Mouse (Mus musculus): ENCODE data around the gene Col19a1.

The Col19a1 gene

GRCm38 (mm10) chr1:24458015-24458414 is 129.3 kb downstream of the Col19a1 start:
- DNase-seq, result no peak

DNA sequence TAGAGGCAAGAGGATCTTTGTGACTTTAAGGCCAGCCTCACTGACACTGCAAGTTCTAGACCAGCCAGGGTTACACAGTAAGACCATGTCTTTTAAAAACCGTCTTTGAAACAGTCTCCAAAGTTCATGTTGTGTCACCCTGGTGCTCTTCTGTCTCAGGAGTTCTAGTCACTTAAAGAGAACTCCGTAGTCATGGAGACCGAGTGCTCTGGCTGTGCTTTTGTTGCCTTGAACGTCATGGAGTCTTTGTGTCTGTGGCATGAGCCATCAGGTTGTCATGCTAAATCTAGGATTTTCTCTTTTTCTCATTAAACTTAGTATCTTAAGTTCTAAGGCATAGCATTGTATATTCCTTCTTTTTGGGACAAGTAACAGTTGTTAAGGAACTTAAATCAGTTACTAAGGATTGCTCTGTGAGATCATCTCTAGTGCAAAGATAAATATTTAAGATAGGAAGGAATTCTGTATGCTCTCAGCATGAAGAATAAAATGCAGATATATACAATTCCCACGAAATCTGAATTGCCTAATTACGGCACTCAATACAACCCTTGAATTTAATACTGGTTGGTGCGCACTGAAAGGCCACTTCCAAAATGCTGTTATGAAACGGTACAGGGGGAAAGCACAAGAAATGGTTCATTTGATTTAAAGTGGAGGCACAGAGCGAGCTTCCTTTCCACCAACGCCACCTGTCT is 134.6 kb downstream of the Col19a1 start:
- DNase-seq, result no peak

GRCm38 (mm10) chr1:24452159-24452558 is 135.1 kb downstream of the Col19a1 start:
- no peak for DNase-seq

DNA sequence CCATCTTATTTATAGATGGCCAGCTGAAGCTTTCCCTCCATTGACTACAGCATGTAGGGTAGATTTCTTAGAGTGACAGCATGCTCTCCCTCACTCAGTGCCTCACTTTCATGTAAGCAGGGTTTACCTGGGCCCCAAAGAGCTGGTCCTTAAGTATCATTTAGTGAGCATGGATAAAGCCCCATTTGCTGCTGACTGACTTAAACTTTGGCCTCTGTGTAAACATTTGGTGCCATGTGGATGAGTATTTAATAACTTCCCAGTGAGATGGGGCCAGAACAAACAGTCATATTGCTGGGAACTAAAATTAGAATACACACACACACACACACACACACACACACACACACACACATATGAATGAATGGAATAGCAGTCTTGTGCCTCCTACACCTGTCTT is 149.8 kb downstream of the Col19a1 start:
- DNase-seq, result no peak

DNA sequence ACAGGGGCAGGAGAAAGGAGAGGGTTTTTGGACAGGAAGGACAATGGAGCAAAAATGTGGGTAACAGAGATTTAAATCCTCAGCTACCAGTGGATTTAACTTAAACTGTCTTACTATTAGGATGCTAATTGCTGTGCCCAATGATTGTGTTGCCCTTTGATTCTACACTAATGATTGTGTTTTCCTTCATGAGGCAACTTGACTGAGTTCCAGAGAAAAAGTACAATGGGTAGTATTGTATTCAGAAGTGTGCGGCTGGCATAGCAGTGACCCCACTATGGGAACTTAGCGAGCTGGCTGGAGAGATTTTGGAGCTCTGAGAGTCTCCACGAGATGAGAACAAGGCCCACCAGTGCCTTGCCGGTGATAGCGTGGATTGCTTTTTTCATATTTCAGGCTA is 159.0 kb downstream of the Col19a1 start:
- DNase-seq, result no peak

GRCm38 (mm10) chr1:24378125-24378821 is 209.0 kb downstream of the Col19a1 start:
- peak; percentile 83 to 85 for DNase-seq

DNA sequence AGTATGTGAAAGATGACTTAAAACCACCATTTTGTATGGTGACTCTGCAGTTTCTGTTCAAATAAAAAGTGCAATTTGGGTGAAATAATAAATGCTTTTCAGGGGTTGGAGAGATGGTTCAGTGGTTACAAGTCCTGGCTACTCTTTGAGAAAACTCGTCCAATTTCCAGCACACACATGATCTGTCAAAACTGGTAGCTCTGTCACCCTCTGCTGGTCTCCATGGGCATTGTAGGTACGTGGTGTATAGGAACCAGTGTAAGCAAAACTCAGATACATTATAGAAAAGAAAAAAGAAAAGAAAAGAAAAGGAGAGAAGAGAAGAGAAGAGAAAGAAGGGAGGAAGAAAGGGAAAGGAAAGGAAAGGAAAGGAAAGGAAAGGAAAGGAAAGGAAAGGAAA is 212.4 kb downstream of the Col19a1 start:
- DNase-seq, result peak; percentile 67 to 75

GRCm38 (mm10) chr1:24373671-24374070 is 213.6 kb downstream of the Col19a1 start:
- no peak for DNase-seq

DNA sequence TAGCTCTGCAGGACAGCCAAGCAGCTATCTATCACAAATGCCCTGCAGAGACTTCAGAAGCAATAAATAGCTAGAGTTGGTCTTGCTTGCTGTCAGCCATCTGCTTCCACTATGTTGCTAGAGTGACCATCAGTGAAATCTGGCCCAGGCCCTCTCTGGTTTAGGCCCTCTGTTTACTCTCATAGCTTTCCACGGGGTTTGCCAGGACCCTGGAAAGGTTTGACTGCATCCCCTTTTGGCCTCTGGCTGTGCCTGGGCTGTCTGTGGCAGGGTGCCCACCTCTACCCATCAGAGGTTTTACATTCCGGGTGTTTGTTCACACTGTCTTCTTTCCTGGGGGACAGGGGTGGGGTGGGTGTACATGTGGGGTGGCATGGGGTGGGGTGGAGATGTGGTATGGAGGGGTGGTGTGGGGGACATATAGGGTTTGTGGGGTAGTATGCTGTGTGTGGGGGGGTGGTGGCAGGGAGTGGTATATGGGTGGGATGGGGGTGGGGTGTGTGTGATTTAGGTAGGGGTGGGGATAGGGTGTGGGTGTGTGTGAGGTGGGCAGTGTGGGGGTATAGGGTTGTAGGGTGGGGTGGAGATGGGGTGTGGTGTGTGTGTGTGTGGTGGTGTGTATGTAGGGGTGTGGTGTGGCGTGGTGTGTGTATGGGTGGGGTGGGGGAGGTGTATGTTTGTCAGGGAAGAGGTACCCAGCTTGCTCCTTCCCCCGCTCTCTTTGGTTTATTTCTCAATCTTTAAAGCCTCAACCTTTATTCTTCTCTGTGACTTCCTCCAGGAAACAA is 214.6 kb downstream of the Col19a1 start:
- DNase-seq, result peak; percentile 67

DNA sequence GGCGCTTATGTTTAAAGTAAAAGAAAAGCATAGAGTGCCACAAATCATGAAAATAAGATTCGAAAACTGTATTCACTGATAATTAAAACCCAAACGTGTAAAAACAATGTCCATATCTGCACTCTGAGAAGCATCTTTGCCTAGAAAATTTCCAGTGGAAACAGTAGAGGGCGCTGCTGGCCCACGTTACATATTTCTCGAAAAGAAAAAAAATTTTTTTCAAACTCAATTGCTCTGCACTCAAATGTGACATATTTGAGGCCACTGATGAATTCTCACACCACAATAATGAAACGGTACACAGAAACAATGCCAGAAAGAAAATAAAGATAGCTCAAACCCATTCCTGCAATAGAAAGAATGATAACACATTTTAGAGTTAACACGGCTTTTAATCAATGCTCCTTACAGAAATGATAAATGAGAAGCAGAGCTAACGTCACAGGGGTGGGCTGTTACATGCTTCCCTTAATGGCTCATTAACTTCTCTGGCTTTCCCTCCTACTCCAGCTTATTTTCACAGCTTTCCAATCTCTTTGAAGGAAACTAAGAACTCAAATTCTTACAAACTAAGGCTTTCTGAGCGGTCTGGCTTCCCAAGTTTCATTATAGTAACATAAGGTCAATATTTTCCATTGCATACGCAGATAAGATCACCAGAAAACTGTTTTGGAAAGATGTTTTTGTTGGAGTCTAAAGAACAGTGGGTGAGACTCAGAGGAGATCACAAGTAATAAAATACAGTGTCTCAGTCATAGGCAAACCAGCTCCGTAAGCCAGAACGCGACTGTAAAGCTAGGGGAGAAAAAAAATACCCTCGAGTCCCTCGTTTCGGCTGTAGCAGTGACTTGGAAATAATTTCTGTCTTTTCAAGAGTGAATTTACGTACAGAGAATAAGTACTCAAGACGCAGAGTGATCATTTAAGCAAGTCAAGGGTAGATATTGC is 219.4 kb downstream of the Col19a1 start:
- DNase-seq, result peak; percentile 78 to 82

DNA sequence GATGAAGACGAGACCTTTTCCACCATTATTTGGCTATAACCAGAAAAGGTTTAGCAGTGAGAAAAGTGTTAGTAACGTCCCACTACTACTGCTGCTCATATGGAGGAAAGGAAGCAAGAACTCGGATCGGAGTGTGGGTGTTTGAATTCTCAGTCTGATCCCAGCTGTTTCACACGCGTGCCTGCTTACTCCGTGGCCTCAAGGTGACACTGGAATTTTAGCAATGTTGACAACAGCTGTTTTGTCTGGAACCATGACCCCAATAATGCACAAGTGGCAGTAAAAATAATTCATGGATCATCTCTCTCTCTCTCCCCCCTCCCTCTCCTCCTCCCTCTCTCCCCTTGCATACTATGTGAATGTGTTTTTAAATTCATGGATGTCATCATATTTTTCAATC is 222.5 kb downstream of the Col19a1 start:
- no peak for DNase-seq

- peak; percentile 57 to 83 for DNase-seq
Observed at GRCm38 (mm10) chr1:24361990-24362635, 225.2 kb downstream of the Col19a1 start.

DNA sequence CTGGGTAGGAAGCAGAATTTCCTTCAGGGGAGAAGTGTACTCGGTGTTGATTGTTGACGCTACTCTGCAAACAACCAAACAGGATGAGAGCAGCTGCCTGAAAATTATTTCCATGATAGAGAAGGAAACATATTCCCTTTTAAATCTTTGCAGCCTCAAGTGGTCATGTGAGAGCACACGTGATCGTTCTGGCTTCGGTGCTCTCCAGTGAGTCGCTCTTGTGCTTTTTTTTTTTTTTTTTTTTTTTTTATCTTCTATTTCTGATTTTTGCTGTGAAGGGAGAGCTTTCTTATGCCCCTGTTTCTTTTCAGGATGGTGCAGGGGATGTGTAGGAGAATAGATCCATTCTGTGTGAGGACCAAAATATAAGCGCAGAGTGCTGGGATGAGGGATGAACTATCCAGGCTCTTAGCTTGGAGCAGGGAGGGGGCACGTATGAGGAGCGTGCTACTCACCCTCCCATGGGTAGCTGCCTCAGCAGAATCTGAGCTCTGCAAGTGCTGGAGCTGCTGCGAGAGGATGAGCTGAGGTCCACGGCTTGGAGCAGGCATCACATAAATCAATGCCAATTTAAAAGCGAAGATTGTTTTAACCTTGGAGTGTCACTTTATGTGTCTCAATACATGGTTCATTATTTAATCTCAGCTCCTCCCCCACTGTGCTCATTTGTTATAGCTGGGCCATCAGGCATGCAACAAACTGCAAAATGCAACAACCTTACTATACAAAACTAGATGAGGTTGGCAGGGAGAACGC is 237.6 kb downstream of the Col19a1 start:
- no peak for DNase-seq

DNA sequence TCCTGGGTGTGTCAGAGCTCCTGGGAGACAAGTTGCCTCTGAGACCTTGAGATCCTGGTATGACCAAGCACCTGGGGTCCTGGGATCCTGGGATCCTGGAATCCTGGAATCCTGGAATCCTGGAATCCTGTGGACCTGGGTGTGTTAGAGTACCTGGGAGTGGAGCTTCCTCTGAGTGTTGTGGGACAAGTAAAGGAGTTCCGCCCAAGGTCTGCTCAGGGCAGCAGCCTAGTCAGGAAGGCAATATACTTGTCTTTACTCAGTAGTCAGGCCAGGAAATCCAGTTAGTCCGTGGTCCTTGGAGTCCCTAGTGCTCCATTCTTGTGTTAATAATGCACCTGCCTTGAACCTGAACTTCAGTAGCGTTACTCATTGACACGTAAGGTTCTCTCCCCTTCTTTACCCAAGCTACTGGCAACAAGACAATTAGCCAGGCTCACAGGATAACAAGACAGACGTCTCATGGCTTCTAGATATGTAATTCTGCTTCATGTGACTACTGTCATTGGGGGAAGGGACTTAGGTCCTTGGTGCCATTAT is 239.6 kb downstream of the Col19a1 start:
- DNase-seq, result no peak

DNA sequence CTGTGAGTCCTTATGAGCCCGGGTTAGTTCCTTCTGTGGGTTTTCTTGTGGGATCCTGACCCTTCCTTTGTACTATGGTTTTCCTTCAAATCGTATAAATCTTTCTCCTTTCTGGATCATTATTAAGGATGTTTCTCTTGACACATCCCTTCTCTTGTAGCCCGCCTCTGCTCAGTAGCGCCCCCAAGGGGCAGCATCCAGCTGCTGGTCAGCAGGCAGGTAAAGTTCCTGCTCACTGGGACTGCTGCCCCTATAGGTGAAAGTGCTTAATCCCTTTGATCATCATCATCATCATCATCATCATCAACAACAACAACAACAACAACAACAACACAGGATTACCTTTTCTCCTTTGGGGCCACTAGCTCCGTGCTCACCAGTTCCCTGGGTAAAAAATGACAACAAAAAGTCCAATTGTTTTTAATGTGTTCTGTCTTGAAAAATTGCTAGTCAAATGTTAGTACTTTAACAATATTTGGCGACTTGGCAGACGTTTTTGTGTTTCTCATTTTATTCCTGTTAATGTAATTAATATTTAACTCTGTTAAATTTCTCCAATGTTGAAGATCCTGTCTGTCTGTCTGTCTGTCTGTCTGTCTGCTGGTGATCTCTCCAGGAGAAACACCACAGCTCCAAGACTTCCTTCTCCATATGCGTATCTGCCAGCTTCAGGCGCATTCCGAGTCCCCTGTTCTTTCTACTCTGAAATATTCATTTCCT is 249.6 kb downstream of the Col19a1 start:
- DNase-seq, result peak in 1 of 2 experiments; percentile 9

DNA sequence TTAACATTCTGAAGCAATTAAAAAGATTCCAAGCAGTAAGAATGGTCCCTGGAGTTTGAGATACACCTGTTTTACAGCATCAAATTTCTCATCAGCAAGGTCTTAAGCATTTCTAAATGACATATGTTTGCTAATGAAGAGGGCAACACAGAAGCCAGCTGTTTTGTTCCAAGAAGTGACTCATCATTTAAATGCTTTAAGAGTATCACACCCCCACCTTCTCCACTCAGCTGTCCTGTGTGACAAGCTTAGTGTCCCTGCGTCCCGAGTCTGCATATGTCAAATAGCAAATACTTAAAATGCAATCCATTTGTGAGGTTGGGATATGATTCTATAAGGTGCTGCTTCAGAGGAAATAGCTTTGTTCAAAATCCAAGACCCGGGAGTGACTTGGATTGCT is 251.2 kb downstream of the Col19a1 start:
- DNase-seq, result no peak

DNA sequence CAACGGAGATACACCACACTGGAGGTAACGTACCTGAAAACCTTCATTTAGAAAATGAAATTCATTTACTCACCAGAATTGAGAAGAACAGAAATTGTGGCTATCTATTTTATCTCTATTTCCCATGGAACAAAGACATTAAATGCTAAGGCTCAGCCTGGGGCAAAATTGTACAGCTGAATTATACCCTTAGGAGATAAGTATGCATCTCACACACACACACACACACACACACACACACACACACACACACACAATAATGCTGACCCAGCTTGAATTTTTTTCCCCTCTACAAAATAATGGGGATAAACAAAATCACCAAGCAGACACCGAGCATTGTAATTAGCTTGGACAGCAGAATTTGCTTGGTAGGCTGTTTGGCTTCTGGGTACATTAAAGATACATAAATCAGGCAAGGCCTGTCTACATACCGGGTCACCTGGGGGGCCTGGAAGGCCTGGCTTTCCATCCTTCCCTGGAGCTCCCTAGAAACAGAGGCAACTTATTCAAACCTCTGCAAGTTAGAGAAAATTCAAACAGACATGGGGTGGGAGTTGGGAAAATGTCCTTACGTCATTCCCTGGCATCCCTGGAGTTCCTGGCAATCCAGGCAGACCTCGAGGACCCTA is 270.2 kb downstream of the Col19a1 start:
- DNase-seq, result no peak

DNA sequence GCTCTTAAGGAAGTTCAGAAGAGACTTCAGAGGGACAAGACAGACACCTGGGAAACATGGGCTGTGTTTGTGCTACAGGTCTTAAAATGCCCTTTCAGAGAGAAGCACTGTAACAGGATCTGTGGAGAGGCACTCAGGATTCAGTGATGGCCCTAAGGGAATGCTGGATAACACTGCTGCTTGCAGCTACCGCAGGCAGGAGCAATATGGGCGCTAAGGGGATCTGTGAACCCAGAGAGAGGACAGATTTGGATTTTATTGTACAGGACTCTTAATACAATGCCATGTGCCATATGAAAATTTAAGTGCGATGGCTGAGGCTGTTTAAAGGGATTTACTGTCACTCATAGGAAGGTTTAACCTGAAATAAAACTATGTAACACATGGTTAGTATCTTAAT is 270.8 kb downstream of the Col19a1 start:
- DNase-seq, result no peak

- DNase-seq, result no peak
Observed at GRCm38 (mm10) chr1:24310847-24311246, 276.4 kb downstream of the Col19a1 start.

- DNase-seq, result no peak
Observed at GRCm38 (mm10) chr1:24310193-24310592, 277.1 kb downstream of the Col19a1 start.
